Mouse (Mus musculus): ENCODE results near the gene Cklf. TPM values are rescaled to one million over a fixed set of nuclear protein-coding genes. Genes with fewer than 3 reads are reported as not detected.
A peak's percentile ranks its signal among the peaks of the same experiment; 100 is the strongest.
"Not testable (repeated sequence)": the region's sequence is repeated elsewhere in the genome, so short reads cannot be mapped to it uniquely, and the experiment has no call there.

Cklf gene
- total and polyA plus RNA-seq, 2 experiments from 2014 or later: 1.7 to 13.3 TPM

- DNase-seq (ENCODE audit: low spot score): no peak
- TF ChIP-seq CTCF (IDR thresholded peaks at IDR 0.05; ENCODE audit: low read depth): no peak
- peaks cover 9% of the 10 kb centered on the region for H3K4me1 ChIP-seq (ENCODE audit: control insufficient read depth, insufficient read depth)
- no peaks in the 10 kb centered on the region for H3K27me3 ChIP-seq (ENCODE audit: control insufficient read depth, insufficient read depth, low read length)
- no peaks in the 10 kb centered on the region for H3K9me3 ChIP-seq (replicated peaks; ENCODE audit: control insufficient read depth, low read length)
- H3K36me3 ChIP-seq (replicated peaks; ENCODE audit: control insufficient read depth, insufficient read depth, low read length): peaks cover 3% of the 10 kb centered on the region; the same call in 1 of the 2 replicates
- peak overlapping the region; percentile 88 for H3K4me3 ChIP-seq (ENCODE audit: low read depth, low read length)
- peak overlapping the region; percentile 77 for H3K9ac ChIP-seq (replicated peaks; ENCODE audit: low read depth, low read length)
- no peak for ATAC-seq (ENCODE audit: insufficient read depth, low read depth)
- 5% methylated on average over 11 of the region's 11 CpGs for WGBS
- H3K4me2 ChIP-seq (ENCODE audit: low read depth, low read length): peak overlapping the region; percentile 84
- peak overlapping the region; percentile 43; the same call in 1 of the 2 replicates for H3K27ac ChIP-seq (ENCODE audit: low read depth)
Observed at GRCm38 (mm10) chr8:104247908-104248275, 2.8 kb upstream of the Cklf start.

GRCm38 (mm10) chr8:104248276-104248675 is 2.4 kb upstream of the Cklf start, which contains the start of gene Tk2:
Tk2 (minus strand) TSS chr8:104248558.
- H3K27ac ChIP-seq (ENCODE audit: low read depth): peak within 1 kb of the TSS; percentile 43; the same call in 1 of the 2 replicates
- DNase-seq (ENCODE audit: low spot score) (peak; percentile 85), ATAC-seq (ENCODE audit: insufficient read depth, low read depth) (peak; percentile 90)
- H3K4me1 ChIP-seq (ENCODE audit: control insufficient read depth, insufficient read depth): peaks cover 9% of the 10 kb centered on the region
- peaks cover 3% of the 10 kb centered on the region; the same call in 1 of the 2 replicates for H3K36me3 ChIP-seq (replicated peaks; ENCODE audit: control insufficient read depth, insufficient read depth, low read length)
- TF ChIP-seq EP300 (IDR thresholded peaks at IDR 0.05; ENCODE audit: low read depth) (no peak), CTCF (IDR thresholded peaks at IDR 0.05; ENCODE audit: low read depth) (no peak)
- H3K27me3 ChIP-seq (ENCODE audit: control insufficient read depth, insufficient read depth, low read length): no peaks in the 10 kb centered on the region
- H3K4me3 ChIP-seq (ENCODE audit: low read depth, low read length): peak within 1 kb of the TSS; percentile 88
- peak within 1 kb of the TSS; percentile 77 for H3K9ac ChIP-seq (replicated peaks; ENCODE audit: low read depth, low read length)
- H3K9me3 ChIP-seq (replicated peaks; ENCODE audit: control insufficient read depth, low read length): no peaks in the 10 kb centered on the region
- under 1% methylated on average over 28 of the region's 28 CpGs for WGBS
- H3K4me2 ChIP-seq (ENCODE audit: low read depth, low read length): peak within 1 kb of the TSS; percentile 84

GRCm38 (mm10) chr8:104249442-104249996 is 1.1 kb upstream of the Cklf start:
- no peak for DNase-seq (ENCODE audit: low spot score)
- no peak overlapping the region for H3K27ac ChIP-seq (ENCODE audit: low read depth)
- H3K36me3 ChIP-seq (replicated peaks; ENCODE audit: control insufficient read depth, insufficient read depth, low read length): 0 out of 2 replicates have a peak, but pooled peaks cover 3% of the 10 kb centered on the region
- no peak overlapping the region for H3K9ac ChIP-seq (replicated peaks; ENCODE audit: low read depth, low read length)
- TF ChIP-seq EP300 (IDR thresholded peaks at IDR 0.05; ENCODE audit: low read depth): no peak
- TF ChIP-seq CTCF (IDR thresholded peaks at IDR 0.05; ENCODE audit: low read depth): no peak
- H3K9me3 ChIP-seq (replicated peaks; ENCODE audit: control insufficient read depth, low read length): no peaks in the 10 kb centered on the region
- WGBS: 74% methylated on average over 7 of the region's 7 CpGs
- no peak for ATAC-seq (ENCODE audit: insufficient read depth, low read depth)
- no peak overlapping the region for H3K4me3 ChIP-seq (ENCODE audit: low read depth, low read length)
- H3K27me3 ChIP-seq (ENCODE audit: control insufficient read depth, insufficient read depth, low read length): no peaks in the 10 kb centered on the region
- no peak overlapping the region for H3K4me2 ChIP-seq (ENCODE audit: low read depth, low read length)
- peaks cover 9% of the 10 kb centered on the region for H3K4me1 ChIP-seq (ENCODE audit: control insufficient read depth, insufficient read depth)

- Histone ChIP-seq H3K9ac (replicated peaks; ENCODE audit: low read depth, low read length) (peak overlapping the region; percentile 57; the same call in 1 of the 2 replicates), H3K4me1 (ENCODE audit: control insufficient read depth, insufficient read depth) (peaks cover 9% of the 10 kb centered on the region), H3K36me3 (replicated peaks; ENCODE audit: control insufficient read depth, insufficient read depth, low read length) (no peaks in the 10 kb centered on the region), H3K9me3 (replicated peaks; ENCODE audit: control insufficient read depth, low read length) (no peaks in the 10 kb centered on the region), H3K4me2 (ENCODE audit: low read depth, low read length) (peak overlapping the region; percentile 90), H3K27me3 (ENCODE audit: control insufficient read depth, insufficient read depth, low read length) (no peaks in the 10 kb centered on the region), H3K27ac (ENCODE audit: low read depth) (no peak overlapping the region), H3K4me3 (ENCODE audit: low read depth, low read length) (peak overlapping the region; percentile 73)
- TF ChIP-seq EP300 (IDR thresholded peaks at IDR 0.05; ENCODE audit: low read depth): no peak
- no peak for TF ChIP-seq CTCF (IDR thresholded peaks at IDR 0.05; ENCODE audit: low read depth)
- ATAC-seq (ENCODE audit: insufficient read depth, low read depth): no peak
- WGBS: 0% methylated on average over 7 of the region's 7 CpGs
- no peak for DNase-seq (ENCODE audit: low spot score)
Observed at GRCm38 (mm10) chr8:104251461-104251860, 800 bp downstream of the Cklf start.

- no peak overlapping the region for H3K4me2 ChIP-seq (ENCODE audit: low read depth, low read length)
- H3K4me1 ChIP-seq (ENCODE audit: control insufficient read depth, insufficient read depth): peaks cover 3% of the 10 kb centered on the region; the same call in 1 of the 2 replicates
- DNase-seq (ENCODE audit: low spot score): no peak
- no peak overlapping the region for H3K27ac ChIP-seq (ENCODE audit: low read depth)
- no peaks in the 10 kb centered on the region for H3K9me3 ChIP-seq (replicated peaks; ENCODE audit: control insufficient read depth, low read length)
- H3K27me3 ChIP-seq (ENCODE audit: control insufficient read depth, insufficient read depth, low read length): no peaks in the 10 kb centered on the region
- WGBS: 88% methylated on average over 3 of the region's 3 CpGs
- peaks cover 3% of the 10 kb centered on the region for H3K36me3 ChIP-seq (replicated peaks; ENCODE audit: control insufficient read depth, insufficient read depth, low read length)
- TF ChIP-seq CTCF (IDR thresholded peaks at IDR 0.05; ENCODE audit: low read depth) (peak; percentile 9; the same call in 1 of the 2 replicates), EP300 (IDR thresholded peaks at IDR 0.05; ENCODE audit: low read depth) (no peak)
- no peak for ATAC-seq (ENCODE audit: insufficient read depth, low read depth)
- no peak overlapping the region for H3K9ac ChIP-seq (replicated peaks; ENCODE audit: low read depth, low read length)
- no peak overlapping the region for H3K4me3 ChIP-seq (ENCODE audit: low read depth, low read length)
Observed at GRCm38 (mm10) chr8:104253016-104253415, 2.4 kb downstream of the Cklf start.

GRCm38 (mm10) chr8:104261802-104262201 is 11.1 kb downstream of the Cklf start:
- not testable (repeated sequence) for H3K27ac ChIP-seq (ENCODE audit: low read depth); H3K4me3 ChIP-seq (ENCODE audit: low read depth, low read length); H3K4me2 ChIP-seq (ENCODE audit: low read depth, low read length); DNase-seq (ENCODE audit: low spot score); H3K9ac ChIP-seq (replicated peaks; ENCODE audit: low read depth, low read length); ATAC-seq (ENCODE audit: insufficient read depth, low read depth); H3K4me1 ChIP-seq (ENCODE audit: control insufficient read depth, insufficient read depth); H3K27me3 ChIP-seq (ENCODE audit: control insufficient read depth, insufficient read depth, low read length); H3K9me3 ChIP-seq (replicated peaks; ENCODE audit: control insufficient read depth, low read length)
- 87% methylated on average over 5 of the region's 5 CpGs for WGBS
- H3K36me3 ChIP-seq (replicated peaks; ENCODE audit: control insufficient read depth, insufficient read depth, low read length): peaks cover 30% of the 10 kb centered on the region

GRCm38 (mm10) chr8:104264271-104264935 is 13.7 kb downstream of the Cklf start:
- H3K4me1 ChIP-seq (ENCODE audit: control insufficient read depth, insufficient read depth); H3K9me3 ChIP-seq (replicated peaks; ENCODE audit: control insufficient read depth, low read length); DNase-seq (ENCODE audit: low spot score); H3K9ac ChIP-seq (replicated peaks; ENCODE audit: low read depth, low read length); H3K4me3 ChIP-seq (ENCODE audit: low read depth, low read length); H3K4me2 ChIP-seq (ENCODE audit: low read depth, low read length); H3K27ac ChIP-seq (ENCODE audit: low read depth); H3K27me3 ChIP-seq (ENCODE audit: control insufficient read depth, insufficient read depth, low read length); ATAC-seq (ENCODE audit: insufficient read depth, low read depth): not testable (repeated sequence)
- H3K36me3 ChIP-seq (replicated peaks; ENCODE audit: control insufficient read depth, insufficient read depth, low read length): peaks cover 13% of the 10 kb centered on the region
- WGBS: 95% methylated on average over 22 of the region's 22 CpGs

All from heart, postnatal 0 days (tissue).